Mouse (Mus musculus): ENCODE data around the gene Snd1.

DNA sequence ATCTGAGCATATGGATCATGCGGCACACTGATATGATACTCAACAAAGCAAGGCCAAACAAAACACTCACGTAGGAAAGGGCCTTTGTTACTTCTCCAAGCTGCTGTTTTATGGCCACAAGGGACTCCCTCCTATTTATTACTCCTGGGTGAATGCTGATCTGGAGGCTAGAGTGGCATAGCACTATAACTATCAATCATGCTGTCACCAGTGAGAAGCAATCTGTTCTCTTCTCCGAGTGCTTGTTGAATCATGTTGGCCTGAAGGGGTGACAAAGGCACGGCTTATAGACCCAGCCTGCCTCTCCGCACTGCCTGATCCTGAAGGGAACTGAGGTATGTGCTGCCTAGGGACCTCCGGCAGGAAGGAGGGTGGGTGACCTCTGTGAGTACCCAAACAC lies 10.3 kb upstream of the Snd1 start:
- TF ChIP-seq CTCF (IDR thresholded peaks at IDR 0.05; ENCODE audit: low read depth) (no peak), EP300 (IDR thresholded peaks at IDR 0.05; ENCODE audit: low read depth) (no peak)

All from liver, embryonic 14.5 days (tissue).